Mouse (Mus musculus): ENCODE measurements around the gene Atp2c2. TPM values are rescaled to one million over a fixed set of nuclear protein-coding genes. Genes with fewer than 3 reads are reported as not detected.

The Atp2c2 gene
- total RNA-seq (2021) = not detected
- long read RNA-seq, experiment 1, partial matches to known transcripts = 0 of 1 reads
- long read RNA-seq, experiment 1, other reads (novel, unspliced or antisense) = 0 of 1 reads
- long read RNA-seq, experiment 2 = 0 reads

DNA sequence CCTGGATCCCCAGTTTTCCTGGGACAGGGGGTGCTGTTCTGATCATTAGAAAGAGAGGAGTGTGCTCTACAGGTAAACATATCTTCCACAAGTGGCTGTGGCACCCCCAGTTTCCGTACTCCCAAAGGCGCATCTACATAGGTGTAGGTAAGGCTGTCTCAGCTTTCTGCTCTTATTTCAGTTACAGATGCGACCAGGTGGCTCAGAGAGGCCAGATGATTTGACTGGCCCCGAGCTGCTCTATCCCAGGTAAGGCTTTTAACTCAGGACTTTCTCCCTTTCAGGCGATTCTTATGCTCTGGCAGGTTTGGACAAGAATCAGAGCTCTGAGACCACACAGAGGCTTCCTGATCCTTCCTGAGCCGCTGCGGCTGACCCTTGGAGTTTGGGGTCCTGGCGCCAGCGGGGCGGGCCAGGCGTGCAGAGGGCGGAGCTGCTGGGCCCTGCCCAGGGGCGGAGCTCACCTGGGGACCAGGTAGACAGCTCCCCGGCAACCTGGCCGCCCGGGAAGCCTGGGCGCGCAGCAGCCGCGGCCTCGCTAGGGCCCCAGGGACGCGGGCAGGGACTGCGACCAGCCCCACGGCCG is at the start of gene Atp2c2:
Gene Atp2c2, plus strand, starts transcription at position 461 of the 586 bp plus-strand sequence.
- DNase-seq (ENCODE audit: low spot score in 2 of 2) = no peak

DNA sequence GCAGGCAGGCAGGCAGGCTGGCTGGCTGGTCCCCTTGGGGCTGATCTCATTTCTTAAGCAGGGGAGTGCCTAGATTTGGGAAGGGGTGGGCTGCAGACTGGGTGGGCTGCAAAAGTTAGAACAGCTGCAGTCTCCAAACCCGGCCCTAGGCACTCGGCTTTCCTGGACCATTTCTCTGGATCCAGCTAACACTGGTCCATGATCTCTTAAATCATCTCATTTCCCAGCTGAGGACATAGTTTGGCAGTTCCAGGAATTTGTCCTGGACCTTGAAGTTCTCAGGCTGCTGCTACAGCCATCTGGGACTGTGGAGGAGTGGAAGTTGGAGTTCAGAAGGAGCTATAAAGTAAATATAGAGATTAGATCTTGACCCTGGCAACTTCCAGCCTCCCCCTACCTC is 48.5 kb upstream of the Atp2c2 start:
- DNase-seq (ENCODE audit: low spot score in 2 of 2) = no peak

GRCm38 (mm10) chr8:119656709-119657464 is 42.9 kb upstream of the Atp2c2 start:
- no peak for DNase-seq (ENCODE audit: low spot score in 2 of 2)

DNA sequence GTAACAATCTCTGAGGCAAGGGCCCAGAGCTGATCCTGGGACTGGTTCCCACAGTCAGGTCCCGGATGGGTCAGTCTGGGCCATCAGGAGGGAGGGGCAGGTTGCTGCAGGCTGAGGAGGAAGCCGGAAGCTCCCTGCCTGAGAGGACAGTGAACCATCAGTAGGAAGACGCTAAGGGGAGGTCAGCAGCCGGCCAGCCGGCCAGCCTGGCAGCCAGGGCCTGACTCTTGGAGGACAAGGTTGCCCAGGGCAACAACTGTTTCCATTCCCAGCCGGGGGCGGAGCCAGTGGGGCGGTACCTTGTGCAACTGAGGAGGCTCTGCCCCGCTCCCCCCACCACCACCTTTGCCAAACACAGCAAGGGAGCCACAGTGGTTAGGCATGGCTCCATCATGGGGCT is 38.7 kb upstream of the Atp2c2 start:
- DNase-seq (ENCODE audit: low spot score in 2 of 2) = peak; percentile 57 to 72

- DNase-seq (ENCODE audit: low spot score in 2 of 2) = no peak
These were observed 37.9 kb upstream of the Atp2c2 start for GRCm38 (mm10) chr8:119661892-119662291.

DNA sequence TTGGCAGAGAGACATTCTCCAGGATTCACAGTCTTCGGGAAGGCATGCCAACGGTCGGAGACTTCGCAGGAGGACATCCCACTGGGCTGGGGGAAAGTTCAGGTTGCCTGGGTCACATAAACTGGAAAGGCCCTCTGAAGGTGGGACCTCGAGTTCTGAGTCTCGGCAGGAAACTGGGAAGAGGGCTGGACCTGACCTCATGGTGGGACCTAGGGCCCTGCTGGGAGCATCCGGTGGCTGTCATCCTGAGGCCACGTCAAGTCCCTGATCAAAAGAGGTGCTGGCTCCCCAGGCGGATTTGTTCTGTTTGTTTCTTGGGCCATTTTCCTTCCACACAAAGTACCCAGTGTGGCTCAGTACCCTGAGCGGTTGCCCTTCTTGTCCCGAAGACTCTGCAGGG is 36.4 kb upstream of the Atp2c2 start:
- no peak for DNase-seq (ENCODE audit: low spot score in 2 of 2)

- peak; percentile 33 to 67 for DNase-seq (ENCODE audit: low spot score in 2 of 2)
These were observed 34.5 kb upstream of the Atp2c2 start for GRCm38 (mm10) chr8:119665270-119665669.

DNA sequence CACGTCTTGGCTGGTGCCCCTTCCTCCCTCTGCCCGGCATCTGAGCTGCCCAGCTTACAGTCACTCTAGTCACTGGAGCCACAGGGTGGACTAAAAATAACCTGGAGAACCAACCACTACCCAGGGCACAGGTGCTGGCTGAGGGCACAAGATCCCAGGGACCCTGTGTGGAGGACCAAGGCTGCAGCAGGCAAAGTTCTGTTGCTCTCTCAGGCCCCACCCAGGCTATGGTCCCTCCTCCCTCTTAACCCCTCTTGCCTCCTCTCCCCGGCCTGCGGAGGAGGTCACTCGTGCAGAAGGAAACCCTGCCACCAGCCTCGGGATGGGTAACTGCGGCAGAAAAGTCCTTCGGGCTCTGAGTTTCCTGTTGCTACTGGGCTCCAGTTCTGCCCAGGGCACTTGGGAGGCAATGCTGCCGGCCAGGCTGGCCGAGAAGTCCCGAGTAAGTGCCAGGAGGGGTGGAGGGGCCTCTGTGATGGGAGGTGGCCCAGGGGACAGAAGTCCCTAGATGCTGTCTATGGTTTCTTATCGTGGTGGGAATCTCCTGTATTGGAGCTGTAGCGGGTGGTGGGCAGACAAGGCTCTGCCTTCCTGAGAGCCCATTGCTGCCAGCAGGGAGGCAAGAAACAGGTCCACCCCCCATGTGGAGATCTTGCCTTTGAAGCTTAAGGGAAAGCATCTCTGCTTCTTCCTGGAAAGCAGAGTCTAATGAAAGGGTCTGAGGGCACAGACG is 33.4 kb upstream of the Atp2c2 start, which contains the start of gene Wfdc1:
Gene Wfdc1, plus strand, starts transcription at position 147 of the 733 bp plus-strand sequence.
- DNase-seq (ENCODE audit: low spot score in 2 of 2) = peak; percentile 32 to 57

DNA sequence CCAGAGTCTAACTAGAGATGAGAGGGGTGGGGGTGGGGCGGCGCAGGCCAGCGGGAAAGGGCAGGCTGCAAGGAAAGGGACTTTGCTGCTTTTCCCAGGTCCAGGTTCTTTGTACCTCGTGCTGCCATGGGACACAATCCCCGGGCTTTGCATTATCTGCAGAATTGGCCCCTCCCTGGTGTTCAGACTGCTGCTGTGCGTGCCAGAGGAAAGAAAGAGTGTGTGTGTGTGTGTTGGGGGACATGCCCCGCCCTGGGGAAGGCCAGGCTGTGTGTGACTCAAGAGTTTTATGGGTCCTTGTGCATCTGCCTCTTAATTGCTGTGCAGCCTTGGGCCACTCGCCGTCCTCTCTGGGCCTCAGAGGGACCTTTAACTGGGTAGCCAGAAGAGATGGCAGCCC is 31.4 kb upstream of the Atp2c2 start:
- no peak for DNase-seq (ENCODE audit: low spot score in 2 of 2)

DNA sequence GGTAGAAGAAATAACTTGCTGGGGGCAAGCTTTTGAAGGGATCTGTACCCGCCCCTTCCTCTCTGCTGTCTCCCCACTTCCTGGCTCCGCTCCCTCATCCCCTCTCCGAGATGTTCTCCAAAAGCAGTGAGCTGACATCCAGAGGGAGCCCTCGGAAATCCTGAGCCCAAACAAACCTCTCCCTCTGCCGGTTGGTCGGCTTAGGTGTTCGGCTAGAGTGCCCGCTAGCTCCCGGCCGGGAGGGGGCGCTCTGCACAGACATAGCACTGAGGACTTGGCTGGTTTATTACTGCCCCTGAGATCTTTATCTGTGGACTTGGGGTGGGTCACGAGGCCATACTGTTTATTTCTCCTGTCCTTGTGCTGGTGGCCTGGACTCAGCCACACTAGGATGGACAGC is 30.5 kb upstream of the Atp2c2 start:
- no peak for DNase-seq (ENCODE audit: low spot score in 2 of 2)

GRCm38 (mm10) chr8:119670419-119671091 is 29.3 kb upstream of the Atp2c2 start:
- DNase-seq (ENCODE audit: low spot score in 2 of 2) = no peak

- DNase-seq (ENCODE audit: low spot score in 2 of 2) = no peak
These were observed 25.7 kb upstream of the Atp2c2 start for GRCm38 (mm10) chr8:119673976-119674555.

GRCm38 (mm10) chr8:119675457-119675856 is 24.4 kb upstream of the Atp2c2 start:
- DNase-seq (ENCODE audit: low spot score in 2 of 2) = peak in 1 of 2 experiments; percentile 9

DNA sequence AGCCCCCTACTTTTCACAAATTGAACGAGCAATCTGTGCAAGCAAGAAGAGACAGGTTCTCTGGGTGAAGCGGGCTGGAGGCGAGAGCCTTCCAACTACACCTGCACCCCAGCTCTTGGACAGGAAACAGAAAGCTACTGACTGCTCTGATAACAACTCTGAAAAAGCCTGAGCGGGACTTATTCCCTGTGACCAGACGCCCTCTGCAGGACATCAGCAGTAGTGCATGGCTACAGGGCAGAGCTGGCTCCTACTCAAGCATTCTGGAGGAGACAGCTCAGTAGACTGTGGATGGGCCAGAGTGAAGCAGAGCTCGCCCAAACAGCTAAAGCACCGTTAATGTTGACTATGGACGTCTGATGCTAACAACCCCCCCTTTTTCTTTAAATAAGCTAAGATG is 23.4 kb upstream of the Atp2c2 start:
- peak; percentile 80 to 86 for DNase-seq (ENCODE audit: low spot score in 2 of 2)

DNA sequence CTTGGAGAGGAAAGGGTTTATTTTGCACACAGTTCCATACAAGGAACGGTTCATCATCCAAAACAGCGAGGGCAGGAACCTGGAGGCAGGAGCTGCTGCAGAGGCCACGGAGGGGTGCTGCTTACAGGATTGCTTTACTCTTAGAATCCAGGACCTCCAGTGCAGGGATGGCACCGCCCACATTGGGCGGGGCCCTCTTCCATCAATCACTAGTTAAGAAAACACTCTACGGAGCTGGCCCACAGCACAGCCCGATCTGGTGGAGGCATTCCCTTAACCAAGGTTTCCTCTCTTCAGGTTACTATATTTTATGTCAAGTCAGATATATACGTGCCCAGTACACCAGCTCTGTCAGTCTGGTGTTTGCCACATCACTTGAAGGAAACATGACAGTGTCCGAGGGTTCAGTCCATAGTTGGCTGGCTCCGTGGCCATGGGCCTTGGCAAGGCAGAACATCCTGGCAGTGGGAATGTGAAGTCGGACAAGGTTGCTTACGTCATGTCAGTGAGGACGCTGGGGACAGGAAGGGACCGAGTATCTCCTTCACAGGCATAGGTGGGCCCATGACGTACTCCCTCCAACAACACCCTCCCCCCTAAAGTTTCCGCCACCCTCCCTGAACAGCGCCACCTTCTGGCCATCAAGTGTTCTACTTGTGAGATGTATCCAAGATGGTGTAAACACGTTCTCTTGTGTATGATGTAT is 21.5 kb upstream of the Atp2c2 start:
- peak in 1 of 2 experiments; percentile 24 for DNase-seq (ENCODE audit: low spot score in 2 of 2)

DNA sequence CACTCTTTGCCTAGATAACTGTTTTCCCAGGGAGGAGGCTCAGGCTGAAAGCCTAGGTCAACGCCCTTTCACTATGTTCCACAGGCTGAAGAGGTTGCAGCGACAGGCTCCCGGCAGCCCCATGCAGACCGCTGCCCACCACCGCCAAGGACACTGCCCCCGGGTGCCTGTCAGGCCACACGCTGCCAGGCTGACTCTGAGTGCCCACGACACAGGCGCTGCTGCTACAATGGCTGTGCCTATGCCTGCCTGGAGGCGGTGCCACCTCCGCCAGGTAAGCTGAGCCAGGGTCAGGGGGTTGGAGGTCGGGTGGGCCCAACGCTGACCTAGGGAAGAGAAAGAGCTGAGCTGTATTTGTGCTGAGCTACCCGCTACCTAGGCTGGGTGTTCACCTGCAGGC is 20.6 kb upstream of the Atp2c2 start:
- peak in 1 of 2 experiments; percentile 7 for DNase-seq (ENCODE audit: low spot score in 2 of 2)

DNA sequence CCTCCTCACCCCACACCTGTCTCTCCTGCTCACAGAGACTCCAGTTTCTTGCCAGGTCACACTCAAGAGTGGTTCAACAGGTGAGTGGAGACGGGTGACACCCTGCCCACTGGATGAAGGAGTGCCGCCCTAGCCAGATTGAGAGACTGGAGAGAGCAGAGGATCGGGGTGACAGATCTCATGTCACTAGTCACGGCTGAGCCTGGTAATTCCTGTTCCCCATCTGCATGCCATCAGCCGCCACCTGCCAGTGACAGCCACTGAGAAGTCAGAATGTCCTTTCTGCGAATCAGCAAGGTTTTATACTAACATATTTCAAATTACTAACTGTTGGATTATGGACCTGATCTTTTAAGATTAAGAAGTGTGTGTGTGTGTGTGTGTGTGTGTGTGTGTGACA is 9.2 kb upstream of the Atp2c2 start:
- DNase-seq (ENCODE audit: low spot score in 2 of 2) = no peak

- DNase-seq (ENCODE audit: low spot score in 2 of 2) = no peak
These were observed 7.8 kb upstream of the Atp2c2 start for GRCm38 (mm10) chr8:119691989-119692388.

DNA sequence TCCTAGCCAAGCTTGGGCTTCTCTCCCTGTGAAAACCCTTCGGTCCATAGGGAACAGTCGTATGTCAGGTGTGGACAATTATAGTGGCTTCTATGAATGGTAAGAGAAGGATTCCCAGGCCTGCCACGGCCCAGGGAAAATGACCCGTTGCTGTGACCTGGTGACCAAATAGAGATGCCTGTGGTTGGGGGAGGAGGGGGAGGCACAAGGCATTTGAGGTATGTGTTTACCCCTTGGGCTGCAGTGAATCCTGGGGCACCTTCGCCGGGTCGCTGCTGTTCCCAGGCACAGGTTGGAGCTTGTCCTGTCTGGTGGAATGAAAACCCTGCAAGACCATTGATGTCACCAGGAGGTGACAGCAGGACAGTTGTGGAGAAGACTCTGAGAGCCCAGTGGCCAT is 5.1 kb upstream of the Atp2c2 start:
- no peak for DNase-seq (ENCODE audit: low spot score in 2 of 2)

DNA sequence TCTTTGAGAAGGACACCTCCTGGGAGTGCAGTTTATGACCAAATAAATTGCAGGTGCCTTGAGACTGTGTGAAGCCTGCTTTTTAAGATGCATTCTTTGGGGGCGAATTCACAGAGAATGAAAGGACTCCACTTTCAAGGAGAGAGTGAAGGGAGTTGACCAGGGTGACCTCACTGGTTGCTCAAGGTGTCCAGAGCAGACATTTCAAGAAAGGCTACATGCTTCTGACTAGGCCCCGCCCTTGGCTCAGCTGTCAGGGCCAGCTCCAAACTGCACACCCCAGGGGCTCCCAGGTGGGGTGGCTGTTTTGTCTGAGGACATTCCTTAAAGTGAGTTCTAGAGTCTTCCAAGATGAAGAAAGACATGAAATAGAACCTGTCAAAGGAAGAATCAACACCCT is 2.6 kb upstream of the Atp2c2 start:
- no peak for DNase-seq (ENCODE audit: low spot score in 2 of 2)
